25 mouse cellular contexts compared by ENCODE assay signal in the genomic region with DNA sequence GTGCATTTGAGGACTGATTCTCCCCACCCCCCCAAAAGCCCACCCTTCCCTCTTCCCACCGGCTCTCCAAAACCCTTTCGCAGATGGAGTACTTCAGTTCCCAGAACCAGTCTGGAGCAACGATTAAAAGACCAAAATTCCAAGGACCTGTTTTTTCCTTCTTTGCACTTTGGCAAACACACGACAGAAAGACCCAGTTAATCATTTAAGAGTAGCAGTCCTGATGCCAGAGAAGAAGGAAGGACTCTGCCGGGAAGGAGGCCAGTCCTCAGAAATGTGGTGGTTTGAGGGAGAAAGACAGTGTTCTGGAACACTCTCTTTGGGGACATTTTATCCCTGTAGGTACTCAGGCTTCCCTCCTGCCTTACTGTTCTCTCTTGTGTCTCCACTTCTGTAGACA.
DNase-seq lines count a peak whose midpoint lies in the region; ATAC-seq and TF ChIP-seq lines count a peak whose summit lies in the region.
"Had no signal": no experiment of that assay in that cellular context is flagged by ENCODE, and none has a peak within 500 bp of the region (broad histone marks: within the 10 kb centered on the region; RNA-seq: fewer than 3 reads in every experiment).

No protein-coding gene starts in this region.

- no peaks in the 10 kb centered on the region for H3K9me3 ChIP-seq in forebrain, embryonic 11.5 days (ENCODE audit: control insufficient read depth, low read length)
- H3K9me3 ChIP-seq in forebrain, embryonic 13.5 days (replicated peaks), result no peaks in the 10 kb centered on the region
- H3K9me3 ChIP-seq in kidney, embryonic 15.5 days (replicated peaks), result no peaks in the 10 kb centered on the region
- H3K9me3 ChIP-seq in liver, embryonic 11.5 days (ENCODE audit: control insufficient read depth, low read length), result no peaks in the 10 kb centered on the region
- H3K9me3 ChIP-seq: embryonic facial prominence, embryonic 10.5 days; embryonic facial prominence, embryonic 15.5 days; G1E; heart, embryonic 13.5 days; limb, embryonic 13.5 days had no signal

- H3K4me3 ChIP-seq in forebrain, embryonic 11.5 days (ENCODE audit: low read depth, low read length), result no peak overlapping the region
- H3K4me3 ChIP-seq in forebrain, embryonic 13.5 days, result no peak overlapping the region
- no peak overlapping the region for H3K4me3 ChIP-seq in kidney, embryonic 15.5 days (replicated peaks)
- H3K4me3 ChIP-seq in liver, adult 2 months (ENCODE audit: insufficient read depth, low read depth, low read length), result no peak overlapping the region
- no peak overlapping the region for H3K4me3 ChIP-seq in liver, embryonic 11.5 days (ENCODE audit: low read depth, low read length)
- H3K4me3 ChIP-seq: embryonic facial prominence, embryonic 10.5 days; embryonic facial prominence, embryonic 15.5 days; heart, adult 2 months; heart, embryonic 13.5 days; limb, embryonic 13.5 days had no signal

- no peak overlapping the region for H3K4me2 ChIP-seq in forebrain, embryonic 11.5 days (ENCODE audit: low read depth, low read length, severe bottlenecking)
- H3K4me2 ChIP-seq in forebrain, embryonic 13.5 days, result no peak overlapping the region
- no peak overlapping the region for H3K4me2 ChIP-seq in kidney, embryonic 15.5 days
- H3K4me2 ChIP-seq in liver, embryonic 11.5 days, result no peak overlapping the region
- H3K4me2 ChIP-seq: embryonic facial prominence, embryonic 15.5 days; heart, embryonic 13.5 days; hindbrain, embryonic 14.5 days; limb, embryonic 13.5 days had no signal

- intact Hi-C loops in left cerebral cortex, postnatal 14 days (cut with DNase I), result no loop called here

- H3K9ac ChIP-seq in forebrain, embryonic 11.5 days (ENCODE audit: low read length), result no peak overlapping the region
- no peak overlapping the region for H3K9ac ChIP-seq in forebrain, embryonic 13.5 days
- H3K9ac ChIP-seq in kidney, embryonic 15.5 days, result no peak overlapping the region
- H3K9ac ChIP-seq in liver, adult 2 months (ENCODE audit: low read depth, low read length), result no peak overlapping the region
- H3K9ac ChIP-seq in liver, embryonic 11.5 days (ENCODE audit: low read depth, low read length), result no peak overlapping the region
- H3K9ac ChIP-seq: embryonic facial prominence, embryonic 15.5 days; heart, embryonic 13.5 days; hindbrain, embryonic 14.5 days; limb, embryonic 13.5 days; liver, embryonic 14.5 days had no signal

- WGBS in forebrain, embryonic 11.5 days, result 85% methylated on average over 5 of the region's 5 CpGs
- WGBS in forebrain, embryonic 13.5 days, result 81% methylated on average over 5 of the region's 5 CpGs
- 54% methylated on average over 5 of the region's 5 CpGs for WGBS in kidney, embryonic 15.5 days
- 31% methylated on average over 5 of the region's 5 CpGs for WGBS in liver, adult 2 months
- WGBS in liver, embryonic 11.5 days, result 72% methylated on average over 5 of the region's 5 CpGs

- TF ChIP-seq CTCF in liver, adult 2 months (IDR thresholded peaks at IDR 0.05; ENCODE audit: low read depth, low read length), result no peak

- H3K79me2 ChIP-seq in liver, adult 2 months (ENCODE audit: control insufficient read depth, insufficient read depth, low read length), result no peaks in the 10 kb centered on the region

- no peak for TF ChIP-seq POLR2A in liver, adult 2 months (IDR thresholded peaks at IDR 0.05; ENCODE audit: extremely low read depth, insufficient read depth, low read length)

- no peaks in the 10 kb centered on the region for H3K36me3 ChIP-seq in forebrain, embryonic 11.5 days (ENCODE audit: control insufficient read depth, insufficient read depth, low read length)
- H3K36me3 ChIP-seq in forebrain, embryonic 13.5 days (ENCODE audit: poor library complexity, severe bottlenecking), result no peaks in the 10 kb centered on the region
- no peaks in the 10 kb centered on the region for H3K36me3 ChIP-seq in kidney, embryonic 15.5 days
- no peaks in the 10 kb centered on the region for H3K36me3 ChIP-seq in liver, adult 2 months (ENCODE audit: control insufficient read depth, insufficient read depth, low read length)
- no peaks in the 10 kb centered on the region for H3K36me3 ChIP-seq in liver, embryonic 11.5 days (ENCODE audit: control insufficient read depth, insufficient read depth, low read length)
- H3K36me3 ChIP-seq: embryonic facial prominence, embryonic 10.5 days; embryonic facial prominence, embryonic 15.5 days; G1E; heart, embryonic 13.5 days; limb, embryonic 13.5 days had no signal

- H3K4me1 ChIP-seq in forebrain, embryonic 11.5 days (replicated peaks; ENCODE audit: control insufficient read depth, insufficient read depth, low read length), result peaks cover under 1% of the 10 kb centered on the region; the same call in 1 of the 2 replicates
- peaks cover 9% of the 10 kb centered on the region for H3K4me1 ChIP-seq in forebrain, embryonic 13.5 days
- H3K4me1 ChIP-seq in kidney, embryonic 15.5 days, result peaks cover 5% of the 10 kb centered on the region
- H3K4me1 ChIP-seq in liver, adult 2 months (ENCODE audit: control insufficient read depth, insufficient read depth, low read length), result no peaks in the 10 kb centered on the region
- no peaks in the 10 kb centered on the region for H3K4me1 ChIP-seq in liver, embryonic 11.5 days (replicated peaks; ENCODE audit: control insufficient read depth, insufficient read depth, low read length)

- no peaks in the 10 kb centered on the region for H3K27me3 ChIP-seq in forebrain, embryonic 11.5 days (ENCODE audit: control insufficient read depth, insufficient read depth, low read length)
- H3K27me3 ChIP-seq in forebrain, embryonic 13.5 days, result no peaks in the 10 kb centered on the region; the same call in 1 of the 2 replicates
- H3K27me3 ChIP-seq in kidney, embryonic 15.5 days, result no peaks in the 10 kb centered on the region; the same call in 1 of the 2 replicates
- H3K27me3 ChIP-seq in liver, adult 2 months (ENCODE audit: control insufficient read depth, insufficient read depth, low read length), result no peaks in the 10 kb centered on the region; the same call in 1 of the 2 replicates
- no peaks in the 10 kb centered on the region for H3K27me3 ChIP-seq in liver, embryonic 11.5 days (replicated peaks; ENCODE audit: control insufficient read depth, insufficient read depth, low read length)
- H3K27me3 ChIP-seq: embryonic facial prominence, embryonic 15.5 days; heart, embryonic 13.5 days; limb, embryonic 13.5 days had no signal

- no peak overlapping the region for H3K27ac ChIP-seq in forebrain, embryonic 11.5 days (ENCODE audit: low read depth, low read length)
- no peak overlapping the region for H3K27ac ChIP-seq in forebrain, embryonic 13.5 days
- H3K27ac ChIP-seq in kidney, embryonic 15.5 days, result no peak overlapping the region
- H3K27ac ChIP-seq in liver, adult 2 months (replicated peaks; ENCODE audit: insufficient read depth, low read depth, low read length), result no peak overlapping the region
- no peak overlapping the region for H3K27ac ChIP-seq in liver, embryonic 11.5 days (ENCODE audit: low read depth, low read length)
- H3K27ac ChIP-seq: embryonic facial prominence, embryonic 10.5 days; embryonic facial prominence, embryonic 15.5 days; heart, adult 2 months; heart, embryonic 13.5 days; hindbrain, embryonic 14.5 days; kidney, postnatal 0 days; limb, embryonic 13.5 days; liver, embryonic 14.5 days had no signal

- DNase-seq in forebrain, embryonic 11.5 days (ENCODE audit: low spot score), result peak; percentile 30
- DNase-seq in kidney, adult 11 months, result peak; percentile 26
- DNase-seq in liver, adult 2 months (ENCODE audit: extremely low read depth, low read depth, low spot score), result peak; percentile 41
- no peak for DNase-seq in liver, embryonic 11.5 days (ENCODE audit: low spot score)
- DNase-seq in kidney, postnatal 36 days, result peak; percentile 47 to 62
- no peak for DNase-seq in left cerebral cortex, postnatal 14 days (ENCODE audit: low spot score in 2 of 2)
- DNase-seq: adrenal gland, adult 8-10 months; cerebellum, adult 2 months; cerebellum, postnatal 25 days; heart, adult 2 months; heart, postnatal 10 days; lung, adult 2 months; midbrain, embryonic 14.5 days; thymus, postnatal 4 days had no signal

- ATAC-seq in forebrain, embryonic 11.5 days (replicated peaks; ENCODE audit: low FRiP score), result no peak
- ATAC-seq in forebrain, embryonic 13.5 days, result no peak
- no peak for ATAC-seq in kidney, embryonic 15.5 days (replicated peaks; ENCODE audit: low FRiP score)
- ATAC-seq in liver, embryonic 11.5 days (replicated peaks; ENCODE audit: low FRiP score), result no peak
- ATAC-seq: forebrain, embryonic 14.5 days had no signal

Comparison
In these comparisons a context has a peak if more than half of its experiments do, and no peak if none do; other contexts are left out.
1. DNase-seq: peak in forebrain, embryonic 11.5 days (single experiment), kidney, adult 11 months (single experiment), liver, adult 2 months (single experiment) and kidney, postnatal 36 days (2 of 2); none in liver, embryonic 11.5 days (single experiment) and left cerebral cortex, postnatal 14 days (0 of 2).